Mouse (Mus musculus): Measurements from ENCODE around the gene Ppard.

The Ppard gene

GRCm38 (mm10) chr17:28223561-28224391, 8.7 kb upstream of the Ppard start:
- in situ Hi-C loops (cut with MboI, MseI), result no loop called here

- in situ Hi-C loops (cut with MboI, MseI), result loop anchor here (5.0 kb wide), 1 partner anchor 83 kb away; no protein-coding TSS in a partner anchor
Measured at GRCm38 (mm10) chr17:28224615-28225014, 7.9 kb upstream of the Ppard start.

GRCm38 (mm10) chr17:28226014-28226413, 6.5 kb upstream of the Ppard start:
- in situ Hi-C loops (cut with MboI, MseI), result loop anchor here (5.0 kb wide), 1 partner anchor 81 kb away; no protein-coding TSS in a partner anchor

- in situ Hi-C loops (cut with MboI, MseI), result no loop called here
Measured at GRCm38 (mm10) chr17:28230486-28230885, 2.0 kb upstream of the Ppard start.

GRCm38 (mm10) chr17:28231026-28231736, 1.3 kb upstream of the Ppard start:
- in situ Hi-C loops (cut with MboI, MseI), result no loop called here

GRCm38 (mm10) chr17:28233091-28233731, 711 bp downstream of the Ppard start:
- in situ Hi-C loops (cut with MboI, MseI), result no loop called here

GRCm38 (mm10) chr17:28234641-28235040, 2.1 kb downstream of the Ppard start:
- in situ Hi-C loops (cut with MboI, MseI), result no loop called here

GRCm38 (mm10) chr17:28235982-28236635, 3.6 kb downstream of the Ppard start:
- in situ Hi-C loops (cut with MboI, MseI), result no loop called here

- in situ Hi-C loops (cut with MboI, MseI), result no loop called here
Measured at GRCm38 (mm10) chr17:28236636-28237015, 4.1 kb downstream of the Ppard start.

GRCm38 (mm10) chr17:28237362-28237761, 4.9 kb downstream of the Ppard start:
- in situ Hi-C loops (cut with MboI, MseI), result no loop called here

GRCm38 (mm10) chr17:28237874-28238273, 5.4 kb downstream of the Ppard start:
- in situ Hi-C loops (cut with MboI, MseI), result no loop called here

GRCm38 (mm10) chr17:28240846-28241245, 8.3 kb downstream of the Ppard start:
- in situ Hi-C loops (cut with MboI, MseI), result no loop called here

GRCm38 (mm10) chr17:28242296-28242695, 9.8 kb downstream of the Ppard start:
- in situ Hi-C loops (cut with MboI, MseI), result no loop called here

- in situ Hi-C loops (cut with MboI, MseI), result no loop called here
Measured at GRCm38 (mm10) chr17:28244214-28244613, 11.7 kb downstream of the Ppard start.

- in situ Hi-C loops (cut with MboI, MseI), result no loop called here
Measured at GRCm38 (mm10) chr17:28244714-28245113, 12.2 kb downstream of the Ppard start.

- in situ Hi-C loops (cut with MboI, MseI), result no loop called here
Measured at GRCm38 (mm10) chr17:28246640-28247039, 14.1 kb downstream of the Ppard start.

GRCm38 (mm10) chr17:28247613-28248012, 15.1 kb downstream of the Ppard start:
- in situ Hi-C loops (cut with MboI, MseI), result no loop called here

- in situ Hi-C loops (cut with MboI, MseI), result no loop called here
Measured at GRCm38 (mm10) chr17:28249062-28249461, 16.6 kb downstream of the Ppard start.

GRCm38 (mm10) chr17:28251579-28252280, 19.2 kb downstream of the Ppard start:
- in situ Hi-C loops (cut with MboI, MseI), result no loop called here

- in situ Hi-C loops (cut with MboI, MseI), result no loop called here
Measured at GRCm38 (mm10) chr17:28252281-28252648, 19.8 kb downstream of the Ppard start.

- in situ Hi-C loops (cut with MboI, MseI), result no loop called here
Measured at GRCm38 (mm10) chr17:28253216-28253615, 20.7 kb downstream of the Ppard start.

All from regulatory T cell (primary cell).